Mouse (Mus musculus): ENCODE results near the gene Snn. TPM values are rescaled to one million over a fixed set of nuclear protein-coding genes. Genes with fewer than 3 reads are reported as not detected.

Snn gene
- polyA plus RNA-seq, 1 experiment, result 187 TPM

GRCm38 (mm10) chr16:11051134-11051533 is 9.6 kb upstream of the Snn start:
- TF ChIP-seq POLR2A (IDR thresholded peaks at IDR 0.05; ENCODE audit: borderline replicate concordance, extremely low read depth, insufficient read depth, insufficient read length, poor library complexity, severe bottlenecking), result no peak
- TF ChIP-seq CTCF (IDR thresholded peaks at IDR 0.05; ENCODE audit: borderline replicate concordance, extremely low read depth, insufficient read depth, insufficient read length), result no peak
- DNase-seq (ENCODE audit: low read depth), result no peak

GRCm38 (mm10) chr16:11054409-11054808 is 6.3 kb upstream of the Snn start:
- TF ChIP-seq CTCF (IDR thresholded peaks at IDR 0.05; ENCODE audit: borderline replicate concordance, extremely low read depth, insufficient read depth, insufficient read length), result no peak
- no peak for TF ChIP-seq POLR2A (IDR thresholded peaks at IDR 0.05; ENCODE audit: borderline replicate concordance, extremely low read depth, insufficient read depth, insufficient read length, poor library complexity, severe bottlenecking)
- DNase-seq (ENCODE audit: low read depth), result no peak

- TF ChIP-seq POLR2A (IDR thresholded peaks at IDR 0.05; ENCODE audit: borderline replicate concordance, extremely low read depth, insufficient read depth, insufficient read length, poor library complexity, severe bottlenecking), result no peak
- TF ChIP-seq CTCF (IDR thresholded peaks at IDR 0.05; ENCODE audit: borderline replicate concordance, extremely low read depth, insufficient read depth, insufficient read length), result no peak
- DNase-seq (ENCODE audit: low read depth), result no peak
These were observed 5.9 kb upstream of the Snn start for GRCm38 (mm10) chr16:11054871-11055270.

GRCm38 (mm10) chr16:11055916-11056315 is 4.8 kb upstream of the Snn start:
- DNase-seq (ENCODE audit: low read depth), result no peak
- TF ChIP-seq POLR2A (IDR thresholded peaks at IDR 0.05; ENCODE audit: borderline replicate concordance, extremely low read depth, insufficient read depth, insufficient read length, poor library complexity, severe bottlenecking) (no peak), CTCF (IDR thresholded peaks at IDR 0.05; ENCODE audit: borderline replicate concordance, extremely low read depth, insufficient read depth, insufficient read length) (no peak)

- TF ChIP-seq CTCF (IDR thresholded peaks at IDR 0.05; ENCODE audit: borderline replicate concordance, extremely low read depth, insufficient read depth, insufficient read length) (no peak), POLR2A (IDR thresholded peaks at IDR 0.05; ENCODE audit: borderline replicate concordance, extremely low read depth, insufficient read depth, insufficient read length, poor library complexity, severe bottlenecking) (no peak)
- peak; percentile 84 for DNase-seq (ENCODE audit: low read depth)
These were observed 2.3 kb downstream of the Snn start for GRCm38 (mm10) chr16:11062794-11063721.

- no peak for DNase-seq (ENCODE audit: low read depth)
- TF ChIP-seq POLR2A (IDR thresholded peaks at IDR 0.05; ENCODE audit: borderline replicate concordance, extremely low read depth, insufficient read depth, insufficient read length, poor library complexity, severe bottlenecking) (no peak), CTCF (IDR thresholded peaks at IDR 0.05; ENCODE audit: borderline replicate concordance, extremely low read depth, insufficient read depth, insufficient read length) (no peak)
These were observed 3.6 kb downstream of the Snn start for GRCm38 (mm10) chr16:11064341-11064740.

- TF ChIP-seq CTCF (IDR thresholded peaks at IDR 0.05; ENCODE audit: borderline replicate concordance, extremely low read depth, insufficient read depth, insufficient read length) (no peak), POLR2A (IDR thresholded peaks at IDR 0.05; ENCODE audit: borderline replicate concordance, extremely low read depth, insufficient read depth, insufficient read length, poor library complexity, severe bottlenecking) (no peak)
- DNase-seq (ENCODE audit: low read depth), result no peak
These were observed 4.0 kb downstream of the Snn start for GRCm38 (mm10) chr16:11064742-11065141.

- peak; percentile 17 for DNase-seq (ENCODE audit: low read depth)
- TF ChIP-seq POLR2A (IDR thresholded peaks at IDR 0.05; ENCODE audit: borderline replicate concordance, extremely low read depth, insufficient read depth, insufficient read length, poor library complexity, severe bottlenecking) (no peak), CTCF (IDR thresholded peaks at IDR 0.05; ENCODE audit: borderline replicate concordance, extremely low read depth, insufficient read depth, insufficient read length) (no peak)
These were observed 4.7 kb downstream of the Snn start for GRCm38 (mm10) chr16:11065431-11065830.

- DNase-seq (ENCODE audit: low read depth), result peak; percentile 99
- TF ChIP-seq CTCF (IDR thresholded peaks at IDR 0.05; ENCODE audit: borderline replicate concordance, extremely low read depth, insufficient read depth, insufficient read length) (no peak; the same call in 1 of the 2 replicates), POLR2A (IDR thresholded peaks at IDR 0.05; ENCODE audit: borderline replicate concordance, extremely low read depth, insufficient read depth, insufficient read length, poor library complexity, severe bottlenecking) (peak; percentile 100)
These were observed 5.5 kb downstream of the Snn start, which contains the start of gene Litaf for GRCm38 (mm10) chr16:11066029-11066832. Gene Litaf, minus strand, starts transcription at chr16:11066157.

GRCm38 (mm10) chr16:11066833-11067191 is 6.1 kb downstream of the Snn start:
- peak; percentile 88 for DNase-seq (ENCODE audit: low read depth)
- 0 out of 2 replicates have a peak, but pooled peaks have one; percentile 30 for TF ChIP-seq POLR2A (IDR thresholded peaks at IDR 0.05; ENCODE audit: borderline replicate concordance, extremely low read depth, insufficient read depth, insufficient read length, poor library complexity, severe bottlenecking)
- no peak for TF ChIP-seq CTCF (IDR thresholded peaks at IDR 0.05; ENCODE audit: borderline replicate concordance, extremely low read depth, insufficient read depth, insufficient read length)

GRCm38 (mm10) chr16:11068666-11069065 is 7.9 kb downstream of the Snn start:
- DNase-seq (ENCODE audit: low read depth), result no peak
- TF ChIP-seq CTCF (IDR thresholded peaks at IDR 0.05; ENCODE audit: borderline replicate concordance, extremely low read depth, insufficient read depth, insufficient read length) (no peak), POLR2A (IDR thresholded peaks at IDR 0.05; ENCODE audit: borderline replicate concordance, extremely low read depth, insufficient read depth, insufficient read length, poor library complexity, severe bottlenecking) (no peak)
